Mouse (Mus musculus) small intestine, adult 2 months (tissue): ENCODE measurements around the gene Hook2. TPM values are rescaled to one million over a fixed set of nuclear protein-coding genes. Genes with fewer than 3 reads are reported as not detected.

Source experiments
- H3K27ac ChIP-seq: fragments of 200-500 bp; 2 replicates; pipeline ENCODE4 v1.5.1; 2012; ENCODE audit warnings: low read depth, low read length, control low read depth, inconsistent platforms; ENCODE audit not compliant: insufficient read depth
- H3K27me3 ChIP-seq: fragments of 200-500 bp; 2 replicates; pipeline ENCODE4 v1.6.1; 2012; ENCODE audit warnings: mild to moderate bottlenecking, moderate library complexity, low read length, inconsistent platforms; ENCODE audit not compliant: control insufficient read depth, insufficient read depth
- H3K36me3 ChIP-seq: fragments of 200-500 bp; 2 replicates; pipeline ENCODE4 v1.6.1; 2012; ENCODE audit warnings: mild to moderate bottlenecking, low read length, control low read depth, inconsistent platforms; ENCODE audit not compliant: control insufficient read depth, insufficient read depth
- H3K4me1 ChIP-seq: fragments of 200-500 bp; 2 replicates; pipeline ENCODE4 v1.6.1; 2012; ENCODE audit warnings: low read length, inconsistent platforms, mixed read lengths; ENCODE audit not compliant: control insufficient read depth, insufficient read depth, insufficient read length
- H3K4me3 ChIP-seq: fragments of 200-500 bp; 2 replicates; pipeline ENCODE4 v1.5.1; 2012; ENCODE audit warnings: low read depth, mild to moderate bottlenecking, control low read depth, inconsistent platforms, low read length, moderate library complexity
- CTCF ChIP-seq: fragments of 200-500 bp; IDR thresholded peaks from 2 replicates; pipeline ENCODE4 v1.5.1; 2012; ENCODE audit warnings: low read depth, mild to moderate bottlenecking, control low read depth, inconsistent platforms, low read length, moderate library complexity, mixed read lengths; ENCODE audit not compliant: insufficient replicate concordance, insufficient read length; ENCODE audit errors: extremely low read depth
- POLR2A ChIP-seq: fragments of 200-500 bp; IDR thresholded peaks from 2 replicates; pipeline ENCODE4 v1.6.1; 2012; ENCODE audit warnings: low read depth, mild to moderate bottlenecking, control low read depth, inconsistent platforms, low read length, moderate library complexity
- WGBS: fragments of 180-500 bp; shearing (Covaris S2); methylation state at CpG from one replicate; pipeline ENCODE4 v1.1.7; 2018; 5-methylcytosine and 5-hydroxymethylcytosine counted together
- polyA plus RNA-seq: library from polyadenylated mRNA; depleted of rRNA; stranded (reverse); fragments of >200 nt; gene quantifications from 2 replicates; pipeline ENCODE4 v1.2.3, GENCODE M21; 2012

The Hook2 gene
- polyA plus RNA-seq, 1 experiment = 56.9 TPM

DNA sequence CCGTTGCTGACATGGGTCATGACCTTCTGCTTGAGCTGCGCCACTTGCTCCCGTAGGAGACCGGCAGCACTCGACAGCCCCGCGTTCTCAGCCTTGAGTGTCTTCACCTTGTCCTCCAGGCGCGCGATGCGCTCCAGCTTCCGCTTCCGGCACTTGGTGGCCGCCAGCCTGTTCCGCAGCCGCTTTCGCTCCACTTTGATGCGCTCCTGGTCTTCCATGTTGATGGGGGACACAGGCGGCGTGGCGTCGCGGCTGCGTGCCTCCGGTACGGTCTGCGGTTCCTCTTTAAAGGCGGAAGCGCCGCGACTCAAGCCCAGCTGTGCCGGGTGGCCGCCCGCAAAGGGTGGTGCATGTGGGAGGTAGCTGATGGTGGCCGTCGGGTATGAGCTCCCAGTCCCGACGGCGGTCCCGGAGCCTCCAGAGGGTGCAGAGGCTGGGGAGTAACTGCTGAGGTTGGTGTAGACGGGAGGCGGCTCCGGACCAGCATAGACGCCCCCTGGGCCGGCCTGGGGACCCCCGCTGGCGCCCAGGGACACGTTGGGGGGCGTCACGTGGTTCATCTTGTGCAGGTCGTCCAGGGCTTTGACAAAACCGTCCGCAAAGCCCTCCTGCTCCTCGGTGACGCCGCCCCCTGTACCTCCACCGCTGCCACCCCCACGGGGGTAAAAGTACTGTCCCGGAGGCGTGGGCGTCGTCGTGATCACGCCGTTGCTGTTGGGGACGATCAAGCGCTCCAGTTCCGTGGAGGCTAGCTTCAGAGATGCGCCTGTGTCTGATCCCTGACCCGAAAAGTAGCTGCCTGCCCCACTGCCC is 12.8 kb upstream of the Hook2 start:
- H3K4me1 ChIP-seq = peaks cover 29% of the 10 kb centered on the region

GRCm38 (mm10) chr8:84978248-84978940 is 12.0 kb upstream of the Hook2 start, which contains the start of gene Junb:
Gene Junb, minus strand, starts transcription at chr8:84978718.
- peak; percentile 100 for TF ChIP-seq POLR2A
- TF ChIP-seq CTCF = no peak
- Histone ChIP-seq H3K36me3 (no peaks in the 10 kb centered on the region), H3K27me3 (no peaks in the 10 kb centered on the region), H3K4me3 (peak within 1 kb of the TSS; percentile 92), H3K27ac (peak within 1 kb of the TSS; percentile 99), H3K4me1 (peaks cover 32% of the 10 kb centered on the region)
- under 1% methylated on average over 63 of the region's 63 CpGs for WGBS

More for the DNA sequence above, 12.8 kb upstream of the Hook2 start:
- H3K36me3 ChIP-seq = 0 out of 2 replicates have a peak, but pooled peaks cover 4% of the 10 kb centered on the region
- peak overlapping the region; percentile 94 for H3K27ac ChIP-seq
- peak overlapping the region; percentile 92 for H3K4me3 ChIP-seq
- no peaks in the 10 kb centered on the region for H3K27me3 ChIP-seq
- under 1% methylated on average over 70 of the region's 70 CpGs for WGBS
- TF ChIP-seq CTCF (no peak), POLR2A (peak; percentile 33; the same call in 1 of the 2 replicates)

DNA sequence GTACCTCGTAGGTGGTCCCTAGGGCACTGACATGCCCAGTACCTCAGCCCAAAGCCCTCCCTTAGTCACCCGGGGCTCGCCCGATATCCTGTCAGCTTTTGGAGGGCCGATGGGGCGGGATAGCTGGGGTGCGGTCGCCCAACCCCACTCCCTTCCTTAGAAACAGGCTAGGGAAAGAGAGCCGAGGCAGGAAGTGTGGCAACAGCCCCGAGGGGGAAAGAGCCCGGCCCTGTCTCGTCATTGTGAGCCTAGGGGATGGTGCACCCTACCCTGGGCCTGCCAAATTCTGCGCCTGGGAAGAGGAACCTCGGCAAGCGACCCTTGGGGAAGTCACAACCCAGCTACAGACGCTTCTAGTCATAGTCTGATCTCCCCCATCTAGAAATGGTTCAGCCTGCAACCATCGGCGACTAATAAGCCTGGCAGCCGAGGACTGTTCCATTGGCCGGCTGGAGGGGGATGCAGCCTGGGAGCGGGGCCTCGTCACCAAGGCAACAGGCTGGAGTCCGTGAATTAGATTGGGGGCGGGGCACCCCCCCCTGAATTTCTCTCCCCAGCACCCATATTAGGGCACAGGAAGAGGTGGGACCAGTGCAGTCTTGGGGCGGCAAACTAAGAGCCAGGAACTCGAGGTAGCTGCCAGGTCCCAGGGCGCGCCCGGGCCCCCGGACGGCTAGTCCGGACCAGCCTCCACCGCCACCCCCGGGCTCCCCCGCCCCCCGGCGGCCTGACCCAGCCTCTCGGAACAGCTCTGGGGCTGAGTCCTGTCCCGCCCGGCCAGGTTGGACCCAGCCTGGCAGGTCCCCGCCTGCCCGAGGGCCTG is 10.6 kb upstream of the Hook2 start:
- TF ChIP-seq POLR2A (peak; percentile 43; the same call in 1 of the 2 replicates), CTCF (no peak)
- Histone ChIP-seq H3K27ac (peak overlapping the region; percentile 99), H3K4me1 (peaks cover 42% of the 10 kb centered on the region), H3K36me3 (no peaks in the 10 kb centered on the region), H3K27me3 (no peaks in the 10 kb centered on the region), H3K4me3 (peak overlapping the region; percentile 67)
- WGBS = under 1% methylated on average over 42 of the region's 42 CpGs

GRCm38 (mm10) chr8:84980622-84981358 is 9.6 kb upstream of the Hook2 start:
- TF ChIP-seq CTCF (no peak), POLR2A (no peak)
- Histone ChIP-seq H3K4me1 (peaks cover 41% of the 10 kb centered on the region), H3K27ac (peak overlapping the region; percentile 99), H3K36me3 (no peaks in the 10 kb centered on the region), H3K4me3 (peak overlapping the region; percentile 67), H3K27me3 (no peaks in the 10 kb centered on the region)
- 9% methylated on average over 11 of the region's 11 CpGs for WGBS

DNA sequence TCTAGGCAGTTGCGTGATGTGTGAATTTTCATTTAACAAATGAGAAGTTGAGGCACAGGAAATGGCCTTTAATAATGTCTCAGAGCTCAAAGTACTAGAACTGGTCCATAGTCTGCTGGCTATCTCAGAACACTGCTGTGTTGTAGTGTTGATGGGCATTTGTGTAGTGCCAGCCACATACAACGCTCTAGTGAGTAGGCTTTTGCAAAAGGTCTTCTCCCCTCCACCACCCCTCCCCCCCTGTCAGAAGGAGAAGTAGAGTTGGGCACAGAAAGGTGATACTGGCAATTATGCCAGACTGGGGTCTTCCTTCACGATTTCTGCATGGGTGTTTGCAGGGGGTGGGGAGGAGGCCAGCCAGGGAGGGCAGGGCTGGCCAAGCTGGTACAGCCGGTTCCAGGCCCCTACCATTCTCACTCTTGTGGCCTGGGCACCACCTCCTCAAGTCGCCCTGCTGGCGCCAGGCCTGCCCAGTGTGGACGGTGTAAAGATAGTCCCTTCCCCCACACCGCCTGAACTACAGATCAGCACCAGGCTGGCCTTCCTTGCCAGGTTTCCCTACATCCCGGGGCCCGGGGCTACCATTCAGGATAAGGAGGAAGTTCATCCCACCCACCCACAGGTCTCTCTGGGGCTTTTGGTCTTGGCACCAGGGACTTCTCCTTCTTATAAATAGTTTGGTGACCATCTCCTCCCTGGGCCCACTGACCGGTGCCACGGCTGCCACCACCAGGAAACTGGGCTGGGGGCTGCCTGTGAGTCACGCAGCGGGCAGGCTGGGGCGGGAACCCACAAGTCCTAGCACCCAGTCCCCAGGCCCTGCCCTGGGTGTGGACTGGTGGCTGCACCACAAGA is 8.5 kb upstream of the Hook2 start:
- TF ChIP-seq POLR2A (no peak; the same call in 1 of the 2 replicates), CTCF (no peak)
- WGBS = 30% methylated on average over 15 of the region's 15 CpGs
- no peaks in the 10 kb centered on the region for H3K36me3 ChIP-seq
- no peaks in the 10 kb centered on the region for H3K27me3 ChIP-seq
- peak overlapping the region; percentile 25 for H3K4me3 ChIP-seq
- H3K4me1 ChIP-seq = peaks cover 47% of the 10 kb centered on the region
- H3K27ac ChIP-seq = peak overlapping the region; percentile 99
